Mouse (Mus musculus) B cell, adult 2 months (primary cell): ENCODE results near the gene Trex1.

Experiments
- DNase-seq, 2 experiments: peaks; one replicate each; pipeline ENCODE4 v3.0.0; 2022

Gene Trex1

DNA sequence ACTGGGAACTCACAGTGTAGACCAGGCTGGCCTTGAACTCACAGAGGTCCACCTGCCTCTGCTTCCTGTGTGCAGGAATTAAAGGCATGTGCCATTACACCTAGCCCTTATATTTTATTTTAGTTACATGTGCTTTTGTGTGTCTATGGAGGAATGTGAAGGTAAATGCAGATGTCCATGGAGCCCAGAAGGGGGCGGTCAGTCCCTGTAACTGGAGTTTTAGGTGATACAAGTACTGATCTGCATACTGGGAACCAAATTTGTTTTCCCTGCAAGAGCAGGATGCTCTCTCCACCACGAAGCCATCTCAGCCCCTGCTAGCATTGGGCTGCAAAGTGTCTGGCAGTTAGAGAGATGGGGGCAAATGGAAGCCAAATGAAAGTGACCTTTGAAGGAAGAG, 25.4 kb upstream of the Trex1 start:
- no peak for DNase-seq

DNA sequence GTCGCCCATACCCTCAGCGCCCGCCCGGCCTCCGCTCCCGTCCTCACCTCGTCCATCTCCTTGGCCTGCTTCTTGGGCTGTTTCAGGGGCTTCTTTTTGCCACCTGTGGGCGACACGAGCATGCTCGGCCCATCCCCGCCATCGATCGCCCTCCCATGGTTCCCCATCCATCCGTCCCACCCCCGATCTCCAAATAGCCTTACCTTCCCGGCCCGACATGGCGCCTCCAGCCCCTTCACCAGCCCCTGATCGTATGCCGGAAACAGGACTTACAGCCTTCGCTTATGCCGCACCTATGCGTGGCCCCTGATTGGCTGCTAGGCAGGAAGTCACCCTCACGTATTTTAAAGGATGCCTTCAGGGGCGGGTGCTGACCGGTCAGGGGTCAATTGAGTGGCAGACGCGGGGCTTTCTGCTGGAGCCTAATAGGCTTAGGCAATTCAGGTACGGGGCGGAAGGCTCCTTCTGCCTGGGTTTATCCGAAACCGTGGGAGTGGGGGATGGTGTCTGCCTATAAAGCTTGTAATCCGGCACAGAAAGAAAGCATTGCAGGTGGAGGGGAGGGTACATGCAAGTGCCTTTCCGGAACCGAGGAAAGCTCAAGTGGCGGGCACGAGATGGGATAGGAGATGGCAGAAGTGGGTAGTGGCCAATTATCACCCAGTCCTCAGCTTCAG, 22.7 kb upstream of the Trex1 start, which contains the start of the genes Ccdc51 and Tma7:
Gene Ccdc51 (plus strand): TSS at position 370 of the 677 bp plus-strand sequence.
Gene Tma7 (minus strand): TSS at position 464 of the 677 bp plus-strand sequence.
- peak; percentile 81 to 82 for DNase-seq

DNA sequence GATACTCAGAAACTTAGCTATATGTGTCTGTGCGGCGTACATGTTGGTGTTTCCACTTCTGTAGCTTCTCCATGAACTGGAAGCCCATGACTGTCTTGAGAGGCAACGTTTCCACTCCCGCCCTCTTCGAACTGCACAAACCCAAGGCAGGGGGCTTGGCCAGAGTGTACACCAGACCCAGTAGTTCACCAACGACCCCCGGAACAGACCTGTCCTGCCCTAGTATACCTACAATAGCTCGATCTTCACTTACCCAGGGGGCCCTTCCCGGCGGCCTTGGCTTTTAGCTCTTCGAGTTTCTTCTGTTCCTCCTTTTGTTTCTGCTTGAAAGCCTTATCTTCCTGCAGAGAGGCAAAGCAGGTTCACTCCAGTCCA, 22.2 kb upstream of the Trex1 start:
- peak in 1 of 2 experiments; percentile 12 for DNase-seq

DNA sequence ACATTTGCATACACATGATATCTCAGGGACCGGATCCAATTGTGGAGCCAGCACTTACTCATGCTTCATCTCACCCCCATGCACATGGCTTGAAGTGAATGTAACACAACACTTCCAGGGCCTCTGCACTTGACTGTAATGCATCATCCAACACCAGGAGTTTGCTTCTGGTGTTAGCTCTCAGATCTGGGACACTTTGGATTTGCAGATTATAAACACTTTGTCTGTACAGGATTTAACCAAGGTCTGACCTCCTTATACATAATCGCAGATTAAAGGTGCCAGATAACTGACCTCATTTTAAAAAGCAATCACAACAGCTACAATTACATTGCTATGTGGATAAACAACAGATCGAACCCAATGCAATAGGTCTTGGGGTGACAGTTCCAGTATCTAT, 21.0 kb upstream of the Trex1 start:
- no peak for DNase-seq

DNA sequence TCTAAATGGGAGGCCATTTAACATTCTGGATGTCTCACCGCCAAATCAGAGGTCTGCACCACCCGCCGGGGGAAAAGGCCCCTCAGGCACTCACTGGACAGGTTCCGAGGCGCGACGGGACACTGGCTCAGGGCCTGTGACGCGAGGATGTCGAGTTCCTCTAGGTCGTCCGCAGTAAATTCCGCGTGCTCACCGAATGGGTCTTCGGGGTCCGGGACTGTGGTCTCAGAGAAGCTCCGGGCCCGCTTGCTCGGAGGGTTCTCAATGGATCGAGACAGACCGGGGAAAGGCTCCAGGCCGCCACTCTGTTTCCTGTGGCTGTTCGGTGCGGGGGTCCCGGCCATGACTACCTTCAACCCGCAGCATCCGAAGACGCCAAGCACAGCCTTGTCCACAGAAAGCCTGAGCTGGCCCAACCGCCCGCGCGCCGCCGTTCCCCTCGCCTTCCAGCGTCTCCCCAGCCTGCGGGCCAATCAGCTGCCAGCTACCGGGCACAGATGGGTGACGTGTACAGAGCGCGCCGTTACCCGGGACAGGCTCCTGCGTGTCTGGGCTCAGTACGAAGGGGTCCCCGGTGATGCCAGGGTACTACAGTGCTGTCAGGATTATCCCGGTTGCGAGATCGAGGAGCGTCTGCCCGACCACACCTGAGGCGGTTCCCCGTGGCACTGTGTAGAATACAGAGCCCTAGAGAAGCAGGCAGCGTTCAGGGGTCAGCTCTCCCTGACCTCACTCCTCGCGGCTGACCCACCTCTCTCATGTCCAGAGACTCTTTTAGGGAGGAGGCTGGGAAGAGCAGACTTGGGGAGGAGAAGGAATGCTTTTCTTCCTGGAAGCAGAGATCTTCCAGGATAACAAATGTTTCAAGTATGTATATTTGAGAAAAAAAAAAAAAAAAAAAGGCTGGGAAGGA, 14.4 kb upstream of the Trex1 start, which contains the start of gene Atrip:
Gene Atrip (minus strand): TSS at position 464 of the 913 bp plus-strand sequence.
- DNase-seq = peak; percentile 89 to 91

DNA sequence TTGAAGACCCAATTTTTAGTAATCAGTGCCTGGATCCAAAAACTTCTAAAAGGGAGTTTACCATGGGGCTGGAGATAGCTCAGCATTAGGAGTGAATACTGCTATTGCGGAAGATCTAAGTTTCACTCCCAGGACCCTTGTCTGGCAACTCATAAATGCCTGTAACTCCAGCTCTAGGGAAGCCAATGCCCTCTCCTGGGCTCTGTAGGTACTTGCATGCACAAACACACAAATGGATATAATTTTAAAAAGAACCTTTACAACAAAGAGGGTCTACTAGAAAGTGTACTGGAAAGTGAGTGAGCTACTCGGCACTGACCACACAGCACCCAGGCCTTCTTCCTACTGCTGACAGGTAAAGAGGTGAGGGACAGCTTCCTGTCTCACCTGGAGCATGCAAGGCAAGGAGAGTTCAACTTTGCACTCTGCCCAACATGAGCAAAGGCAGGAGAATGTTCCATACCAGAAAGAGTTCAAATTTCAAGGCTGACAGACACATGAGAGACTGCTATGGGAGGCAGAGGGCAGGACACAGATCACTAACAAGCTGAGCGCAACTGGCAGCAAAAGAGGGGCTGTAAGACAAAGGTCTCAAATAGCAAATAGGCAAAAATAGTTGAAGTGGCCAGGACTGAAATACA, 8.7 kb upstream of the Trex1 start:
- no peak for DNase-seq

DNA sequence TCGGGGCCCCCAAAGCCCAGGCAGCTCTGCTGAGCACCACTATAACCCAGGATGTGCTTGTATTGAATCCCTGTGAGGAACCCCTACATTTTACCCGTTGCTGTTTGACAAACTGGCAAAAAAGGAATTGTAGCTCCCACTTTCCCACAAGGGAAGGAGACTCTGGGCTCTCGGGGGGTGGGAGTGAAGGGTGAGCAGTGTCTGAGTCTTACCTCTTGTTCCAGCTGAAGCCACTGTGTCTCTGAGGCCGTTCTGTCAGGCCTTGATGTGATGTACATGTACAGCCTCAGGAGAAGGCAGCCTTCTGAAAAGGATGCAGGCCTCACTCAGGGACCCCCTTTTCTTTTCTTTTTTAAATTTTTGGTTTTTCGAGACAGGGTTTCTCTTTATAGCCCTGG, 1.4 kb upstream of the Trex1 start:
- no peak for DNase-seq

DNA sequence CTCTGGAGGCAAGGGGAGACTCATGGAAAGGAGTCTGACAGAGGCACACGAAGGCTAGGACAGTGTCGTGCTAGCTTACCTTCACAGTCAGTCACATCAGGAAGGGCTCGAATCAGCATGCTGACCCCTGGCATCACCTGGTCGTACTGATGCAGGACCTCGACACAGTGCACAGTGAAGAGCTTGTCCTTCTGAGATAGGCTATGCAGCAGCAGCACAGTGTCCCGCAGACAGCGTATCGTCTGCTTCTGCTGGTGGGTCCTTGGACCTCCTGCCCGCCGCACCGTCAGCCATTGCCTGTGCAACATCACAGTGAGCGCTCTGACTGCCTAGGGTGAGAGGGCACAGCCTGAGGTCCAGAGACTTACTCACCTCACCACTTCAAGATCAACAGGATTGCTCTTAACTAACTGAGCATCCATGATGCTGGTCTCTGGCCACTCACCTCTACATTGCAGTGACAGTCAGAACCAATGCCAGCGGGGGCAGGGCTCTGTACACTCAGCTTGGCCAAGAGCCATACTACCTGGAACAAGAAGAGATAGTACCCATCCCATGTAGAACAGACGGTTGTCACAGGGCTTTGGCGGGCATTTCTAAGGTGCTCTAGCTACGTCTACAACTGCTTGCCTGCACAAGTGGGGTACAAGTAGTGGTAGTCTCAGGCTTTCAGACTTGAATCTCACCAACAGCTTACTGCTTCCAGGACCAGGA, 807 bp upstream of the Trex1 start:
- peak; percentile 14 to 22 for DNase-seq

DNA sequence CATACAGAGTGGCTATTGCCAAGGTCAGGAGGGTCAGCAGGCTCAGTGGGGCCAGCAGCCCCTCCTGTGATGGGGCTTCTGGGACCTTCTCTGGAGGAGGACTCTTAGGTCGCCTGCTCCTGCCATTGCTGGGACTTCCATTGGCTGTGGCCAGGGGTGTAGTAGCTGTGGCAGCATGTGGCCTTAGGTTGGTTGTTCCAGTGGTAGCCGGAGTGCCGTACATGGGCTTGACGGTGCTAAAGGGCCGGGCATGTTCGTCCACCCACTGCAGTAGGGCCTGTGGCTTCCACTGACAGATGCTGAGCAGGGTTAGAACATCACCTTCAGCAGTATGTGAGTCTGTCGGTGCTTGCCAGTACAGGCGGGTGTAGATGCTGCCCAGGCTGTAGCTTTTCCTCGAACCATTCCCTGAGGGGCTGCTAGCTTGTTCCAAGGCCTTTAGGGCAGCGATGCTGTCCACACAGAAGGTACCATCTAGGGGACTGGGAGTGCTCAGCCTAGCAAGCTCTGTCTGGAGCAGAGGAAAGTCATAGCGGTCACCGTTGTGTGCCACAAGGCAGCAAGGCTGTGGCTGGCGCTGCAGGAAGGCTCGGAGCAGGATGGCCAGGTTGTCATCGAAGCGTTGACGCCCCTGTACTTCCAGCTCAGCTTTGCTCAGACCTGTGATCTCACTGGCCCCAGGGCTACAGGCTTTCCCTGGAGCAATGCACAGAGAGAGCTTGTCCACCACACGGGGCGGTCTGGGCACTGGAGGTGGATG, 1.3 kb downstream of the Trex1 start:
- peak in 1 of 2 experiments; percentile 30 for DNase-seq

DNA sequence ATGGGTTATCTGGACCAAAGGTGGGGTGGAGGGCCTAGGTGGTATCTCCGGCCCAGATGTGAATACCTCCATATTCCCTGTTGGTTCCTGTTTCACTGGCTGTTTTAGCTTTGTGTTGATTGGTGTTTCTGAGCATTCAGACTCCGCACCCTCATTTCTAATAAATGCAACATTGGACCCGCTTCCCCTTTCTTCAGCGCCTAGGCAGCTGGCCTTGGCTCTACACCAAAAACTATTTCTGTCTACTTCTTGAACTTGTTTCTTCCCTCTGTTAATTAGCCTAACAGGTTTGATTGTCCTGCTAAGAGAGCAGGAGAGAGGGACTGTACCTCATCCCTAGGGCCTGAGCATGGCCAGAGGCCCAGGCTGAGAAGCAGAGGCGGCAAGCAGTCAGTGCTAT, 2.0 kb downstream of the Trex1 start:
- DNase-seq = peak; percentile 53 to 58

DNA sequence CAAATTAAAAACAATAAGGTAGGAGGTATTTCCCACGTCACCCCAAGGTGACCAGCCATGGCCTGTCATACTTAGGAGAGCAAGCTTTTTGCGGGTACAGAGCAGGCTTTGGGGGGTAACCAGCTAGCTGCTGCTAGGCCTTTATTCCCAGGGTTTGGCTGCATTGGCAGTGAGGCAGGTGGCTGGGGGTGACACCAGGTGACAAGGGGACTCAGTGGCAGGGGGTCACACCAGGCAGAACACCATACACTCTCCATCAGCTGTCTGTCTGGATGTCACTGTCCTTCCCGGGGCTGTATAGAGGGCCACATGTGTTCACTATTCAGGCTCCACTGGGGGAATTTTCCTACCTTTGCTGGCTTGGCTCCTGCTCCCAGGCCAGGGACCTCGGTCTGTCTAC, 2.6 kb downstream of the Trex1 start:
- DNase-seq = peak in 1 of 2 experiments; percentile 16

DNA sequence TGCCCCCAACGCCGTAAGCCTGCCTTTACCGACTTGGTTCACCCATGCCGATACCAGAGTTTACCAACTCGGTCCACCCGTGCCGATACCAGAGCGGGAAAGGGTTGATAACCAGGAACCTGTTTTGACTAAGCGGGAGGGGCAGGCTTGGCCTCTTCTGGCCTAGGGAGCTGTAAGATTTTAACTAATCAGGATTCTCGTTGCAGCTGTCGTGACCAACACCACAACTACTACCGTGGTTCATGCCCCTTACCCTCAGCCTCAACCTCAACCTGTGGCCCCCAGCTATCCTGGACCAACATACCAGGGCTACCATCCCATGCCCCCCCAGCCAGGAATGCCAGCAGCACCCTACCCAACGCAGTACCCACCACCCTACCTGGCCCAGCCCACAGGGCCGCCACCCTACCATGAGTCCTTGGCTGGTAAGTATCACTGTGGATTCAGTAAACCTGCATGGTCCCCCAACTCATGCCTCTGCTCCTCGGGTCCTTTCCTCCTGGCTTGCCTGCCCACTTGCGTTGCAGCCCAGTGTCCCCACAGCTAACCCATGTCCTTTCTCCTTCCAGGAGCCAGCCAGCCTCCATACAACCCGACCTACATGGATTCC, 3.3 kb downstream of the Trex1 start:
- peak in 1 of 2 experiments; percentile 11 for DNase-seq

DNA sequence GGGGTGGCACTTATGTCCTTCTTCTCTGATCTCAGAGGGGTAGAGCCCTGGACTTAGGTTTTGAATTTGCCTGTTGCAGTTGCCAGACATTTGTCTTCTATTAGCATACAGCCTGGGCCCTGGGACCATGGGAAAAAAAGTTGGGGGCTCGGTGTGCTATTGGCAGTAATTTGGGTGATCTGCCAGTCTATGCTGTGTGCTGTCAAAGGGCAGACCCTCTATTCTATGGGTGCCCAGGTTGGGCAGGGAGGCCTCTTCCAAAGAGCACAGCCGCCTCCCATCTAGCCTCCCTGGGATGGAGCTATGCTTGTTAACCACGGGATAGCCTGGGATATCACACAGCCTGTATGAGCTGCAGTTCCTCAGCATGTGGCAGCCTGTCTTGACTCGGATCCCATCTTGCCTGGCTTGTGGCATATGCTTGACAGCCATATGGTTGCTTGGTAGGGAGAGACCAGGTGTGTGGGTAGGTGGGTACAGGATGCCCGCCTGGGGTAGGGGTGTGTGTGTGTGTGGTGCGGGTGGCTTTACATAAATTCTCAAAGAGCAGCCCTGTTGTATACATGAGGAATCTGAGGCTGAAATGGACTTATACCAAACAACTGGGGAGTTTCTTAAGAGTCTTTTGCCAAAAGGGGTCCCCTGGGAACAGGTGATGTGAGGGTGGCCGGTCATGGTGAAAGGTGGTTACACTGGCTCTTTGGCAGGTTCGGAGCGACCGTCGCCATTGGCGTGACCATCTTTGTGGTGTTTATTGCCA, 4.1 kb downstream of the Trex1 start:
- DNase-seq = peak; percentile 12 to 23

DNA sequence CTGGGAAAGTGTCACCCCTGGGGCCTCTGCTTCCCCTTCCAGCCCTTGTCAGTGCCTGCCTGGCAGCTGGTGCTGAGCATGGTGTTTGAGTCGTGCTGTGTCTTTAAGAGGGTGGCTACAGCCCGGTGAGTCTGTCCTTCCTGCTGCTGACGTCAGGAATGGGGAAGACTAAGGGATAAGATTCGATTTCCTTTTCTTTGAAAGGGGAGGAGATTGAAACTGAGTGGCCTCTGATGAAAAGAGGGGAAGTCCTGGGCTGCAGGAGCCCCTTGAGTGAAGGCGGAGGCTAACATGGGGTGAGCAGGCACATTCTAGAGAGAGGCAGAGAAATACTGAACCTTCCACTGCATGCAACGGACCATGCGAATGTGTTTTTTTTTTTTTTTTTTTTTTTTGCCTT, 4.8 kb downstream of the Trex1 start:
- DNase-seq = peak; percentile 70 to 71

DNA sequence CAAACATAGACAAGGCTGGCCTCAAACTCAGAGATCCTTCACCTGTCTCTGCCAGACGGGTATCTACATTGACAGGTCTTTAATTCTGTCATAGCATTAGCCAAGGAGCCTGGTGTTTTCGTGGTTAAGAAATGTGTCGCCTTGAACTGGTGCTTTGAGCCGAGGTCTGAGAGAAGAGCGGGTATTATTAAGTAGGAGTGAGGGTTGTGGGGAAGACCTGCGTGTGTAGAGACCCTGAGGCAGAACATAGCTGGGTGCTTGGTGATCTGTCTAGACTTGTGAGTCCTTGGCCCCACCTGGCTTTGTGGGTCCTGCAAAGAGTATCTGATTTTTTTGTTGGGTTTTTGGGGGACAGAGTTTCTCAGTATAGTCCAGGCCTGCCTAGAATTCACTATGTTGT, 5.7 kb downstream of the Trex1 start:
- peak; percentile 7 to 25 for DNase-seq

DNA sequence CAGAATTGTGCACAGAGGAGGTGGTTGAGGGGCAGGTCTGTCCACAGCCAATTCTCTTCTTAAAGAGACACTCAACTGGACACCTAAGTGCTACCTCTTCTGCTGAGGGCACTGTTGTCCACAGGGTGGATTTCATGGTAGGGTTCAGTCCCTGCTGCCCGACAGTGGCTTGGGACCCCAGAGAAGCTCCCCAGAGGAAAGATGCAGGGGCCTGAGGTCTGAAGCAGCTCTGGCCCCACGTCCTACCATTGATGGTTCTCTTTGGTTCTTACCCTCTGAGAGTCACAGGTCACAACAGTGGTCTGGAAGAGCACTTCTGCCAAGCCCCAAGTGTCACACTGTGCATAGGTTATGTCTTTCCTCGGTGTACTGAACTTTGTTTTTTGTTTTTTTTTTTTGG, 6.2 kb downstream of the Trex1 start:
- DNase-seq = peak; percentile 9 to 21

DNA sequence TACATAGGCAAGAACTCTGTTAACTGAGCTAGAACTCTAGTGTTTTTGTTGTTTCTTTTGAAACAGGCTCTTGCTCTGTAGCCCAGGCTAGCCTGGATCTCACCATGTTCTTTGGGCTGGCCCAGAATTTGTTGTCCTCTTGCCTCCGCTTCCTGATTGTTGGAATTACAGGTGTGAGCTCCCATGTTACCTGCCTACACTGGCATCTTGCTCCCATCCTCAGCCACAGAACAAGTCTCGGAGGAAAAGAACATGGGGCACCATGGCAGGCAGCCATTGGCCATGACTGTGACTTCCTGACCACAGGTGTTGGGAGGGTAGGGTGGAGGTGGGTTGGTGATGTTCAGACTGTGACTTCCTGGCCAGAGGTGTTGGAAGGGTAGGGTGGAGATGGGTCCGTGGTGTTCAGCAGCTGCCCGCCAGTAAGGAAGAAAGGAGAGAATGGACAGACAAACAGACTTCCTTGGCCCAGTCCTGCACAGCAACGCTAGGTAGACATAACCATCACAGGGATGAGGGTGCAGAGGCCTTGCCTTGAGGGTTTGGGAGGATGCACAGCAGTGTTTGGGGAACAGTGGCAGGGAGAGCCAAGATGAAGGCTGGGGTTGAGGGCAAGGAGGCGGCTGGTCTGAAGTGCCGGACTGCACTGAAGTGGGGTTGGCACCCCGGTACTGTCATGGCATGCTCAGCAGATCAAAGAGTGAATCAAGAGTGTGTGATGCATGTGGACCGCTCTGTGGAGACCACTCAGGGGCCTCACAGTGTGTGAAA, 6.9 kb downstream of the Trex1 start:
- peak; percentile 37 to 46 for DNase-seq

DNA sequence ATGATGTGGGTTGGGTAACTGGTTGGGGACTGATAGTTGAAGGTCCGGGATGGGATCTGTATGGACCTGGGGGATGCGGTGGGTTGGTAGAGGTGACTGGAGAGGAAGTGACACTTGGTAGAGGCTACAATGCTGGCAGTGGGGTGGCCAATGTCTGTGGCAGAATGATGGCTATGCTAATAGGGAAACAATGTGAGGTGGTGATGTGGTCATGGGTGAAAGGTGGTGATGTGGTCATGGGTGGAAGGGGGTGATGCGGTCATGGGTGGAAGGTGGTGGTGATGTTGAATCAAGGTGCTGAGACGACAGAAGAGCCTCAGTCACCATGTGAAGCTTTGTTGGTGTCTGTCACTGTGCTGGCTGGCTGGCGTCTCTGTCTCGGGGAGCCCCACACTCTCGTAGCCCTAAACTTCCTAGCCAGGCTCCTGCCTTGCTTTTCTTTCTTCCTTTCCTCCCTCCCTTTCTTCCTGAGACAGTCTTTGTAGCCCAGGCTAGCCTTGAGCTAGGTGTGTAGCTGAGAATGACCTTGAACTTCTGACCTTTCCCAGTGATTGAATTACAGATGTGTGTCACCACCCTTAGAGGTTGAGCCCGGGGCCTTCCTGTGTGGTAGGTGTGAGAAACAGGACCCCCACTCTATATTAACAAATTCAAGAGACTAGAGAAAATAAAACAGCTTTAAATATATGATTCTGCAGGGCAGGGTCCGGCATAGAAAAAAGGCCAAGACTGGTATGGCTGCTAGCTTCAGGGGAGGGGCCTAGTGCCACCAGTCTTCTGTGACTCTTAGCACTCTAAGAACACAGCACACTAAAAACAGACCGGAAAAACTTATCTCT, 7.7 kb downstream of the Trex1 start:
- peak; percentile 83 to 89 for DNase-seq

DNA sequence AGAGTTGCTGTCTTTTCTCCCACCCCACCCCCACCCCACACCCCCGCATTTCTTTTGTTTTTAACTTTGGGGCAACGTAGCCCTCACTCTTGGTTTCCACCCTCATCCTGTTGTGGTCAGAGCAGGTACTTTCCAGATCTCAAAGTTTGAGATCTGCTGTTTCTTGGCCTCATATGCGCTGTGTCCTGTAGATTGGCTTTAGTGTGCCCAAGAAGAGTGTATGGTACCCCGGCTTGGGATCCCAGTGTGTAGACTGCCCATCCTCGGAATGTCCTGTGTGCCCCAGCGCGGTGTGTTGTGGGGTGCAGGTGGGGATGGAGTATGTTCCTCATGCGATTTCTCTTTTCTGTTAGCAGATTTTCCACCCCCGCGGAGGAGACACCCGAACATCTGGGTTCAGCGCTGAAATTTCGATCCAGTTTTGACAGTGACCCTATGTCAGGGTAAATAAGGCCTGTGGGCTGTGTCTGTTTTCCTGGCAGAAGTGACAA, 8.5 kb downstream of the Trex1 start:
- DNase-seq = peak; percentile 82 to 84
